Comparison of ENCODE assay signal across 12 mouse cellular contexts in genomic region chr4:34829456-34829855, GRCm38 (mm10).
"Had no signal": no experiment of that assay in that cellular context is flagged by ENCODE, and none has a peak within 500 bp of the region (broad histone marks: within the 10 kb centered on the region; RNA-seq: fewer than 3 reads in every experiment).

No protein-coding gene starts in this region.

- DNase-seq: kidney, adult 18-20 months; kidney, adult 9 months; kidney, postnatal 14 days; kidney, postnatal 4 days; liver; lung, adult 18-20 months; lung, postnatal 10 days; lung, postnatal 36 days; retina, postnatal 1 day; thymus, adult 2 months; thymus, postnatal 14 days; thymus, postnatal 4 days had no signal
